Mouse (Mus musculus) forebrain, embryonic 14.5 days (tissue): ENCODE data around the gene Ckap2. TPM values are rescaled to one million over a fixed set of nuclear protein-coding genes. Genes with fewer than 3 reads are reported as not detected.
"Not testable (repeated sequence)": the region's sequence is repeated elsewhere in the genome, so short reads cannot be mapped to it uniquely, and the experiment has no call there.

ENCODE experiments used
- ATAC-seq: fragments of 200-750 bp; cut with Nextera tagmentation; 2 replicates; pipeline ENCODE4 v1.8.0; 2017; ENCODE audit warnings: mild to moderate bottlenecking, moderate library complexity
- DNase-seq: peaks from one replicate; pipeline ENCODE4 v3.0.0-alpha.2; 2015; ENCODE audit warnings: low spot score
- H3K27ac ChIP-seq: fragments of 300-500 bp; sonication (generic); 2 replicates; pipeline ENCODE4 v1.5.1; 2014; ENCODE audit warnings: low read depth, mild to moderate bottlenecking, control low read depth, low read length, moderate library complexity
- H3K27me3 ChIP-seq: fragments of 300-500 bp; sonication (generic); replicated peaks from 2 replicates; pipeline ENCODE4 v1.6.1; 2014; ENCODE audit warnings: low read length, control low read depth, mixed read lengths; ENCODE audit not compliant: control insufficient read depth, insufficient read depth
- H3K36me3 ChIP-seq: fragments of 300-500 bp; sonication (generic); 2 replicates; pipeline ENCODE4 v1.6.1; 2014; ENCODE audit warnings: low read length, control low read depth; ENCODE audit not compliant: control insufficient read depth, insufficient read depth
- H3K4me1 ChIP-seq: fragments of 300-500 bp; sonication (generic); 2 replicates; pipeline ENCODE4 v1.6.1; 2014; ENCODE audit warnings: antibody characterized with exemption, low read length, control low read depth; ENCODE audit not compliant: control insufficient read depth, insufficient read depth
- H3K4me2 ChIP-seq: fragments of 300-500 bp; sonication (generic); 2 replicates; pipeline ENCODE4 v1.6.1; 2014; ENCODE audit warnings: mild to moderate bottlenecking, control low read depth, low read length
- H3K4me3 ChIP-seq: fragments of 300-500 bp; sonication (generic); 2 replicates; pipeline ENCODE4 v1.5.1; 2014; ENCODE audit warnings: low read depth, low read length, control low read depth
- H3K9ac ChIP-seq: fragments of 300-500 bp; sonication (generic); 2 replicates; pipeline ENCODE4 v1.6.1; 2014; ENCODE audit warnings: mild to moderate bottlenecking, low read length, control low read depth, moderate library complexity
- H3K9me3 ChIP-seq: fragments of 300-500 bp; sonication (generic); replicated peaks from 2 replicates; pipeline ENCODE4 v1.6.1; 2016; ENCODE audit warnings: low read length, control low read depth, mixed read lengths; ENCODE audit not compliant: control insufficient read depth
- WGBS: fragments of 180-500 bp; shearing (Covaris S2); extraction: QIAGEN DNeasy Blood & Tissue Kit; methylation state at CpG from one replicate; pipeline ENCODE4 v1.1.7; 2014; 5-methylcytosine and 5-hydroxymethylcytosine counted together
- polyA plus RNA-seq: library from polyadenylated mRNA; unstranded; fragments of >200 nt; fragmentation: Nextera tagmentation; extraction: Ambion mirVana; gene quantifications from 2 replicates; pipeline ENCODE4 v1.2.1, GENCODE M21; 2014

The Ckap2 gene
- polyA plus RNA-seq, 1 experiment from 2014 or later: 39.1 TPM

DNA sequence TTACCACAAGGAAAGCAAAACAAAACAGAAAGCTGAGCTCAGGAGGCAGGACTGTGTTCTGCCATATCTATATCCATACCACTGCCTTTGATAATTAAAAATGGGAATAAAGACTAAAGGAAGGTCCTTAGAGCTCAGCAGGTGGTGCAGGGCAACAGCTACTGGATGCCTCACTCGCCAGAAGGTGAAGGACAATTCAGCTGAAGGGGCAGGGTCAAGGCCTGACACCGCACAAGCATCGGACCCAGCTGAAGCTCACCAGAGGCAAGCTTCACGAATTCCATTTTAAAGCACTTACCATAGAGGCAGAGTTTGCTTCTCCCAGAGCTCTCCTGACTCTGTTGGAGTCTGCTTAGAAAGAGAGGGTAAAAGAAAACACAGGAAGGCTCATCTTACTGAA is 43.0 kb downstream of the Ckap2 start:
- Histone ChIP-seq H3K4me3 (no peak overlapping the region), H3K27ac (no peak overlapping the region), H3K27me3 (no peaks in the 10 kb centered on the region), H3K9ac (no peak overlapping the region), H3K4me1 (no peaks in the 10 kb centered on the region), H3K4me2 (no peak overlapping the region), H3K9me3 (no peaks in the 10 kb centered on the region), H3K36me3 (0 out of 2 replicates have a peak, but pooled peaks cover 6% of the 10 kb centered on the region)
- DNase-seq: no peak
- ATAC-seq: no peak
- 85% methylated on average over 4 of the region's 4 CpGs for WGBS

DNA sequence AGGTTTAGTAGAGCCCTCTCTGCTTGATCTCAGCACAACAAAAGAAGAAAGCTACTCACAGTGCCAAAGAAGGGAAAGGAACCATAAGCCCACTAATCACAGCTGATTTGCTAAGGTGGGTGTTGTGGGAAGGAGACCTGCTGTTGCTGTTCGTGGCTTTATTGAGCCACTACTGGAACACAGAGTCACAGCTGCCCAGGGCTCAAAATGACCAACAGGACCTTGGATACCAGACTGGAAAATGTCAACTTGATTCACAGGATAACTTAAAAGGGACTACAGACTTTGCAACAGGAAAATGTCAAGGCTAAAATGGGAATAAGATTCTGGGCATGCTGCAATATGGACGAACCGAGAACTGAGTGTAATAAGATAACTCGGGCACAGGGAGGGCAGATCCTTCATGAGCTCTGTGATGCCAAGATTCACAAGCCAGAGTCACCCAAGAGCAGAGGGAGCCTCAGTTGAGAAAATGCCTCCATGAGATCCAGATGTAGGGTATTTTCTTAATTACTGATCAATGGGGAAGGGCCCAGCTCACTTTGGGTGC is 43.7 kb downstream of the Ckap2 start:
- WGBS: 90% methylated on average over 4 of the region's 4 CpGs

DNA sequence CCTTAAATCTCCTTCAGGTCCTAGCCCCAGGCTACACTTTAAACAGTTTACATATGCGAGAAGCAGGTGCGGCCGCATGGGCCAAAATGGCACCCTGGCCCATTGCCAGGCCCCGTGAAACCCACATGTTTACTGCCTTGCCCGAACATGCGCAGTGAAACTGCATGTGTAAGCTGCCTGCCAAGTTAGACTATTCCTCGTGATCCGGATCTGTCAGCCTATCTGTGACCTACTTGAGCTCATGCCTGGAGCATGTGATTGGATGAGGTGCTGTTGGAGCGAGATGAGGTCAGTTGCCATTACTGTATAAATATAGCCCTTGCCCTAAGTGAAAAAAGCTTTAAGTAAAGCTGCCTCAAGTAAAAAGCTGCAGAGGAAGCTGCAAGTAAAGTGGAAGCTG is 49.2 kb downstream of the Ckap2 start:
- H3K27ac ChIP-seq, H3K4me1 ChIP-seq, H3K4me2 ChIP-seq, H3K36me3 ChIP-seq, H3K27me3 ChIP-seq, H3K9me3 ChIP-seq, H3K9ac ChIP-seq, H3K4me3 ChIP-seq, DNase-seq: not testable (repeated sequence)
- WGBS: 86% methylated on average over 9 of the region's 9 CpGs
- peak; percentile 32; the same call in 1 of the 2 replicates for ATAC-seq

More for the DNA sequence above, 43.7 kb downstream of the Ckap2 start:
- Histone ChIP-seq H3K9ac (no peak overlapping the region), H3K4me2 (no peak overlapping the region), H3K4me1 (no peaks in the 10 kb centered on the region), H3K36me3 (0 out of 2 replicates have a peak, but pooled peaks cover 6% of the 10 kb centered on the region), H3K27me3 (no peaks in the 10 kb centered on the region), H3K27ac (no peak overlapping the region), H3K4me3 (no peak overlapping the region), H3K9me3 (no peaks in the 10 kb centered on the region)
- ATAC-seq: no peak
- DNase-seq: no peak

DNA sequence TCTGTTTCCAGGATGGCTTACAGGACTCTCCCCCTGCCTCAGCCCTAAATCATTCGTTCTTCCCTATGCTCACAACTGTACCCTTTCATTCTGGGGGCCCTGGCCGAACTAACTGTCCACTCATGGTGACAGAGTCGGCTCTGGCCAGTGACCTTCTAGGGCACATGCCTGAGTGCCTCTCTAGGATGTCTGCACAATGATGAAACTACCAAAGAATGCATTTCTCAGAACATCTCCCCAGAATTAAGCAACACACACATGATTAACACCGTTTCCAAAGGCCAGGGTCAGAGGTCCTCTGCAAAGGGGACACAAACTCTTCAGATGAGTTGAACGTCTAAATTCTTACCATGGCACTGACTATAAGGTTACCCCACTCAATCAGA is 50.9 kb downstream of the Ckap2 start:
- Histone ChIP-seq H3K9me3 (no peaks in the 10 kb centered on the region), H3K4me3 (no peak overlapping the region), H3K9ac (no peak overlapping the region), H3K36me3 (peaks cover 7% of the 10 kb centered on the region; the same call in 1 of the 2 replicates), H3K27ac (no peak overlapping the region), H3K4me1 (no peaks in the 10 kb centered on the region), H3K27me3 (no peaks in the 10 kb centered on the region), H3K4me2 (no peak overlapping the region)
- ATAC-seq (no peak), DNase-seq (no peak)
- WGBS: 86% methylated on average over 5 of the region's 5 CpGs

DNA sequence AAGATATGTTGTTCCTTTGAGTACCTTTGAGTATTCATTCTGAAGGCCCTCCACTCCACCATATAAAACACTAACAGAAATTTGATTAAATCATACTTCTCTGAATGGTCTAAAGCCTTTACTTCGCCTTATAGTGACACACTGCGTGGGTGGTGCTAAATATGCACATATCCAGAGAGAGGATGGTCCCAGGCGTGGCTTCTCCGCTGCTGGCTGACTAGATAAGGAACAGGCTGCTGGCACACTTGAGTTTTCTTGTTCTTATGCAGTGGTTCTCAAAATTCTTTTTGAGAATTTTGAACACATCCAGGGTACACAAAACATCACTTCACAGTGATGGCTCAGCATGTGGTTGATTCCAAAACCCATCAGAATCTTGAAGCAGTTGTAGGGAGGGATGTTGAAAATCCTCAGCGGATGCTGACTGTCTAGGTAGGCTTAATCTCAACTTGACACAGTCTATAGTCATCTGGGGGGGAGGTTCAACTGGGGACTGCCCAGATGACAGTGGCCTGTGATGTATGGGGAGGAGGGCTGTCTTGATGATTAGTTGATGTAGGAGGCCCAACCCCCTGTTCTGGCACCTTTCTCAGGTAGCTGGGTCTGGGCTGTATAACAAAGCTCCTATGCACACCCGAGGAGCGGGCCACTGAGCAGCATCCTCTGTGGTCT is 51.4 kb downstream of the Ckap2 start:
- Histone ChIP-seq H3K27ac (no peak overlapping the region), H3K9me3 (no peaks in the 10 kb centered on the region), H3K9ac (no peak overlapping the region), H3K36me3 (peaks cover 9% of the 10 kb centered on the region; the same call in 1 of the 2 replicates), H3K27me3 (no peaks in the 10 kb centered on the region), H3K4me2 (no peak overlapping the region), H3K4me1 (no peaks in the 10 kb centered on the region), H3K4me3 (no peak overlapping the region)
- DNase-seq (no peak), ATAC-seq (no peak)
- WGBS: 93% methylated on average over 7 of the region's 7 CpGs

DNA sequence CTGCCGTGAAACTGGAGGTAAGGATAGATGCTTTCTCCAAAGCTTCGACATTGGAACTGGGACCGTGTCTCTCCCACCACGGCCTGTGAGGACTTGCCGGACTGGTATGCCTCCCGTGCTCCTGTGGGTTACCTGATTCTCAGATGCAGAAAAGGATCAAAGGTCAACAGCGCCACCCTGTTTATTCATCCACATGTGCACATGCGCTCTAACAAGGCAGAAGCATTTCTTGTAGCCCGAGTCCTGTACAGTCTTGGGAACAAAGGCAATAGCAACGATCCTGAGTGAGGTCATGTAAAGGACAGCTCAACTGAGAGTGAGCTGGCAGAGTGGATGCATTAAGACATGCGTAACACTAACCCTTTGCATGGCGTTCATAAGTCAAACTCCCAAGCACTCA is 53.6 kb downstream of the Ckap2 start:
- 91% methylated on average over 12 of the region's 12 CpGs for WGBS

DNA sequence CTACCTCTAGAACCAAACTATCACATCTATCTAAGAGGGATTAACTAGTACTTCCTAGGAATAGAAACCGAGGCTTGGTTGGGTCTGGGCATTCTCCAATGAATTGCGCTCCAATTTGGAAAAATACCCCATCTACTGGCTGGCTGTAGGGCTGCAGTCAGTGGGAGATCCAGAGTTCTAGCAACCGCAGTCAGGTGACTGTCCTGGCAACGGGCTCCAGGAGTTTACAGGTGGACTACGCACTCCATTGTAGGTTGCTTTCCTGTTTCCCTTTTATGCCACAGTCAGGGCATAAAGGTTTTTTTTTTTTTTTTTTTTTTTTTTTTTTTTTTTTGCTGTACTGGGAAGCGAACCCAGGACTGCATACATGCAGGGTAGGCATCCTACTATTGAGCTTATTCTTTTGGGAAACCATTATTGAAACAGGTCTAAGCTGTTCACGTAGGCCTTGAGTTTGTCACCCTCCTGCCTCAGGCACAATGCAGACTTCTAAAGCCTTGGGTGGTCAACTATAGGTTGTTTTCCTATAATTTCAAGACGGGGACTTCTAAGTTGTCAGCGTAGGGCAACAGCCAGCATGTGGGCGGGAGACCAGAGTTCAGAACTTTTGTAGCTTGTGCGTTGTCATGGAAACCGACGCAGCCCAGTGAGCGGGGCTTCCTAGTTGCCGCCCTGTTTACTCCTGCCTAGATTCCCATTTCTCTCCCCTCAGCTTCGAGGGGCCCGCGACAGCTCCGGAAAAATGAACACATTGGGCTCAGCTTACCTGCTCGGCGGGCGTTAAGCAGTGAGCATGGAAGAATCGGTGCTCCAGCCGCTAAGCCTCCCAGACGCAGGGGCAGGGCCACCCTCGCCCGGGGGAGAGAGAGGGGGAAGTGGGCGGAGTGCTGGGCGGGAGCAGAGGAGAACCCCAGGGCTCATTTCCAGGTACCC is 61.1 kb downstream of the Ckap2 start, which contains the start of gene Nek5:
Nek5 (minus strand) TSS at position 834 of the 933 bp plus-strand sequence.
- Histone ChIP-seq H3K36me3 (peaks cover 20% of the 10 kb centered on the region; the same call in 1 of the 2 replicates), H3K9ac (peak within 1 kb of the TSS; percentile 46; the same call in 1 of the 2 replicates), H3K9me3 (no peaks in the 10 kb centered on the region), H3K4me3 (peak within 1 kb of the TSS; percentile 32), H3K4me1 (peaks cover 8% of the 10 kb centered on the region), H3K27me3 (no peaks in the 10 kb centered on the region), H3K4me2 (peak within 1 kb of the TSS; percentile 63), H3K27ac (no peak within 1 kb of the TSS)
- under 1% methylated on average over 29 of the region's 29 CpGs for WGBS
- ATAC-seq (peak; percentile 80), DNase-seq (peak; percentile 74)

More for the DNA sequence above, 53.6 kb downstream of the Ckap2 start:
- Histone ChIP-seq H3K27me3 (no peaks in the 10 kb centered on the region), H3K27ac (no peak overlapping the region), H3K4me1 (no peaks in the 10 kb centered on the region), H3K9ac (no peak overlapping the region), H3K9me3 (no peaks in the 10 kb centered on the region), H3K4me2 (no peak overlapping the region), H3K36me3 (peaks cover 27% of the 10 kb centered on the region; the same call in 1 of the 2 replicates), H3K4me3 (no peak overlapping the region)
- DNase-seq (no peak), ATAC-seq (no peak)
